Mouse (Mus musculus) lung, embryonic 14.5 days (tissue): ENCODE results near the gene Tead3. TPM values are rescaled to one million over a fixed set of nuclear protein-coding genes. Genes with fewer than 3 reads are reported as not detected.

Source experiments
- ATAC-seq: fragments of 200-750 bp; cut with Nextera tagmentation; 2 replicates; pipeline ENCODE4 v1.8.0; 2017; ENCODE audit warnings: mild to moderate bottlenecking, moderate TSS enrichment, moderate library complexity; ENCODE audit not compliant: insufficient read depth
- DNase-seq: peaks from one replicate; pipeline ENCODE4 v3.0.0-alpha.2; 2015
- H3K27ac ChIP-seq: fragments of 300-500 bp; sonication (generic); 2 replicates; pipeline ENCODE4 v1.5.1; 2014; ENCODE audit warnings: low read depth, mild to moderate bottlenecking, moderate library complexity
- H3K27me3 ChIP-seq: fragments of 300-500 bp; sonication (generic); 2 replicates; pipeline ENCODE4 v1.6.1; 2014; ENCODE audit warnings: low read length, control low read depth; ENCODE audit not compliant: insufficient read depth
- H3K36me3 ChIP-seq: fragments of 300-500 bp; sonication (generic); 2 replicates; pipeline ENCODE4 v1.6.1; 2014; ENCODE audit warnings: control low read depth; ENCODE audit not compliant: insufficient read depth
- H3K4me1 ChIP-seq: fragments of 300-500 bp; sonication (generic); 2 replicates; pipeline ENCODE4 v1.6.1; 2014; ENCODE audit warnings: antibody characterized with exemption, control low read depth; ENCODE audit not compliant: insufficient read depth
- H3K4me2 ChIP-seq: fragments of 300-500 bp; sonication (generic); 2 replicates; pipeline ENCODE4 v1.6.1; 2014; ENCODE audit warnings: mild to moderate bottlenecking
- H3K4me3 ChIP-seq: fragments of 300-500 bp; sonication (generic); 2 replicates; pipeline ENCODE4 v1.5.1; 2014; ENCODE audit warnings: low read depth, low read length
- H3K9ac ChIP-seq: fragments of 300-500 bp; sonication (generic); 2 replicates; pipeline ENCODE4 v1.6.1; 2014
- H3K9me3 ChIP-seq: fragments of 300-500 bp; sonication (generic); 2 replicates; pipeline ENCODE4 v1.6.1; 2016; ENCODE audit warnings: low read depth, low read length, control low read depth
- CTCF ChIP-seq: IDR thresholded peaks from 2 replicates; pipeline ENCODE4 v1.5.1; 2016; ENCODE audit warnings: antibody characterized with exemption, low read depth
- whole genome bisulfite sequencing: fragments of 180-500 bp; shearing (Covaris S2); extraction: QIAGEN DNeasy Blood & Tissue Kit; methylation state at CpG from one replicate; pipeline ENCODE4 v1.1.7; 2014; 5-methylcytosine and 5-hydroxymethylcytosine counted together
- polyA plus RNA-seq: library from polyadenylated mRNA; unstranded; fragments of >200 nt; fragmentation: Nextera tagmentation; extraction: Ambion mirVana; gene quantifications from 2 replicates; pipeline ENCODE4 v1.2.1, GENCODE M21; 2014

Tead3 gene
- polyA plus RNA-seq, 1 experiment from 2014 or later, result 11.2 TPM

- ATAC-seq (no peak), DNase-seq (no peak)
- no peak overlapping the region for H3K9ac ChIP-seq
- no peak overlapping the region for H3K27ac ChIP-seq
- H3K9me3 ChIP-seq, result no peaks in the 10 kb centered on the region
- no peaks in the 10 kb centered on the region for H3K4me1 ChIP-seq
- no peaks in the 10 kb centered on the region for H3K27me3 ChIP-seq
- TF ChIP-seq CTCF, result no peak
- no peak overlapping the region for H3K4me2 ChIP-seq
- no peak overlapping the region for H3K4me3 ChIP-seq
- peaks cover 10% of the 10 kb centered on the region; the same call in 1 of the 2 replicates for H3K36me3 ChIP-seq
- 50% methylated on average over 3 of the region's 3 CpGs for WGBS
Observed at GRCm38 (mm10) chr17:28300850-28301249, 49.8 kb downstream of the Tead3 start.

- no peak overlapping the region for H3K4me3 ChIP-seq
- TF ChIP-seq CTCF, result no peak
- H3K27ac ChIP-seq, result peak overlapping the region; percentile 75
- ATAC-seq (peak; percentile 50; the same call in 1 of the 2 replicates), DNase-seq (peak; percentile 40)
- no peaks in the 10 kb centered on the region; the same call in 1 of the 2 replicates for H3K4me1 ChIP-seq
- H3K27me3 ChIP-seq, result no peaks in the 10 kb centered on the region
- H3K9ac ChIP-seq, result no peak overlapping the region
- no peaks in the 10 kb centered on the region for H3K9me3 ChIP-seq
- 36% methylated on average over 9 of the region's 9 CpGs for WGBS
- H3K4me2 ChIP-seq, result no peak overlapping the region
- H3K36me3 ChIP-seq, result peaks cover 10% of the 10 kb centered on the region; the same call in 1 of the 2 replicates
Observed at GRCm38 (mm10) chr17:28300323-28300722, 50.3 kb downstream of the Tead3 start.

- Histone ChIP-seq H3K4me2 (no peak overlapping the region), H3K27me3 (no peaks in the 10 kb centered on the region), H3K27ac (peak overlapping the region; percentile 75), H3K4me3 (no peak overlapping the region), H3K4me1 (no peaks in the 10 kb centered on the region; the same call in 1 of the 2 replicates), H3K9ac (peak overlapping the region; percentile 32; the same call in 1 of the 2 replicates), H3K36me3 (peaks cover 10% of the 10 kb centered on the region; the same call in 1 of the 2 replicates), H3K9me3 (no peaks in the 10 kb centered on the region)
- peak; percentile 32 for DNase-seq
- no peak for TF ChIP-seq CTCF
- 22% methylated on average over 8 of the region's 11 CpGs for WGBS
- peak; percentile 53; the same call in 1 of the 2 replicates for ATAC-seq
Observed at GRCm38 (mm10) chr17:28299669-28300320, 50.8 kb downstream of the Tead3 start.

- no peaks in the 10 kb centered on the region; the same call in 1 of the 2 replicates for H3K4me1 ChIP-seq
- no peak overlapping the region for H3K27ac ChIP-seq
- H3K9ac ChIP-seq, result no peak overlapping the region
- H3K27me3 ChIP-seq, result no peaks in the 10 kb centered on the region
- H3K36me3 ChIP-seq, result peaks cover 10% of the 10 kb centered on the region; the same call in 1 of the 2 replicates
- no peaks in the 10 kb centered on the region for H3K9me3 ChIP-seq
- H3K4me2 ChIP-seq, result no peak overlapping the region
- no peak for TF ChIP-seq CTCF
- WGBS, result 94% methylated on average over 17 of the region's 17 CpGs
- no peak for ATAC-seq
- no peak overlapping the region for H3K4me3 ChIP-seq
- DNase-seq, result no peak
Observed at GRCm38 (mm10) chr17:28298888-28299287, 51.7 kb downstream of the Tead3 start.

GRCm38 (mm10) chr17:28294449-28295333 is 55.9 kb downstream of the Tead3 start:
- Histone ChIP-seq H3K4me1 (peaks cover 6% of the 10 kb centered on the region), H3K4me2 (no peak overlapping the region), H3K27me3 (no peaks in the 10 kb centered on the region), H3K36me3 (peaks cover 10% of the 10 kb centered on the region; the same call in 1 of the 2 replicates), H3K9me3 (no peaks in the 10 kb centered on the region), H3K4me3 (no peak overlapping the region), H3K27ac (peak overlapping the region; percentile 24; the same call in 1 of the 2 replicates), H3K9ac (0 out of 2 replicates have a peak overlapping the region, but pooled peaks have one; percentile 18)
- WGBS, result 50% methylated on average over 17 of the region's 17 CpGs
- ATAC-seq (peak; percentile 23; the same call in 1 of the 2 replicates), DNase-seq (no peak)
- no peak for TF ChIP-seq CTCF

GRCm38 (mm10) chr17:28293716-28294115 is 56.9 kb downstream of the Tead3 start:
- Histone ChIP-seq H3K27ac (no peak overlapping the region), H3K27me3 (no peaks in the 10 kb centered on the region), H3K9ac (no peak overlapping the region), H3K36me3 (peaks cover 6% of the 10 kb centered on the region; the same call in 1 of the 2 replicates), H3K4me1 (peaks cover 6% of the 10 kb centered on the region), H3K4me3 (no peak overlapping the region), H3K4me2 (no peak overlapping the region), H3K9me3 (no peaks in the 10 kb centered on the region)
- WGBS, result 58% methylated on average over 4 of the region's 4 CpGs
- DNase-seq (no peak), ATAC-seq (no peak)
- TF ChIP-seq CTCF, result no peak

GRCm38 (mm10) chr17:28291346-28291745 is 59.3 kb downstream of the Tead3 start:
- 75% methylated on average over 7 of the region's 7 CpGs for WGBS
- H3K27ac ChIP-seq, result no peak overlapping the region

More at GRCm38 (mm10) chr17:28291346-28291745, 59.3 kb downstream of the Tead3 start:
- no peak overlapping the region for H3K9ac ChIP-seq
- ATAC-seq (no peak), DNase-seq (no peak)
- peaks cover 6% of the 10 kb centered on the region for H3K4me1 ChIP-seq
- no peak overlapping the region for H3K4me3 ChIP-seq
- no peak for TF ChIP-seq CTCF
- H3K27me3 ChIP-seq, result no peaks in the 10 kb centered on the region
- H3K9me3 ChIP-seq, result no peaks in the 10 kb centered on the region
- no peaks in the 10 kb centered on the region for H3K36me3 ChIP-seq
- H3K4me2 ChIP-seq, result no peak overlapping the region
